Mouse (Mus musculus): Measurements from ENCODE around the gene Tmem151b. TPM values are rescaled to one million over a fixed set of nuclear protein-coding genes. Genes with fewer than 3 reads are reported as not detected.

Gene Tmem151b
- polyA plus RNA-seq, 1 experiment from 2014 or later = 1.4 TPM

DNA sequence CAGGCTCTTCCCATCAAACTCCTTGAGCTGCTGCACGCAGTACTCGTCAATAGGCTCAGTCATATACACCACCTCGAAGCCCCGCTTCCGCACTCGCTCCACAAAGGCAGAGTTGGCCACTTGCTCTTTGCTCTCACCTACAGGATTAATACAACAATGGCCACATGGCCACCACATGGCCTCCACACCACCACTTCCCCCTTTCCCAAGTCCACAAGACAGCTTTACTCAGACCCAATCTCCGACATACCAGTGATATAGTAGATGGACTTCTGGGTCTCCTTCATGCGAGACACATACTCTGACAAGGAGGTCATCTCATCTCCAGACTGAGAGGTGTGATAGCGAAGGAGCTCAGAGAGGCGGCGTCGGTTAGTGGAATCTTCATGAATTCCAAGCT lies 19.5 kb upstream of the Tmem151b start:
- Histone ChIP-seq H3K9ac (ENCODE audit: low read length) (no peak overlapping the region), H3K9me3 (ENCODE audit: control insufficient read depth, low read length) (no peaks in the 10 kb centered on the region), H3K4me3 (ENCODE audit: low read length) (no peak overlapping the region), H3K4me2 (ENCODE audit: low read depth, low read length) (no peak overlapping the region), H3K27me3 (ENCODE audit: control insufficient read depth, insufficient read depth, low read depth, low read length) (no peaks in the 10 kb centered on the region), H3K4me1 (replicated peaks; ENCODE audit: control insufficient read depth, insufficient read depth, low read length) (peaks cover 23% of the 10 kb centered on the region), H3K27ac (ENCODE audit: low read length) (no peak overlapping the region), H3K36me3 (ENCODE audit: control insufficient read depth, insufficient read depth, low read length) (peaks cover 63% of the 10 kb centered on the region)
- ATAC-seq (ENCODE audit: low read depth) = no peak
- WGBS = 82% methylated on average over 12 of the region's 12 CpGs

DNA sequence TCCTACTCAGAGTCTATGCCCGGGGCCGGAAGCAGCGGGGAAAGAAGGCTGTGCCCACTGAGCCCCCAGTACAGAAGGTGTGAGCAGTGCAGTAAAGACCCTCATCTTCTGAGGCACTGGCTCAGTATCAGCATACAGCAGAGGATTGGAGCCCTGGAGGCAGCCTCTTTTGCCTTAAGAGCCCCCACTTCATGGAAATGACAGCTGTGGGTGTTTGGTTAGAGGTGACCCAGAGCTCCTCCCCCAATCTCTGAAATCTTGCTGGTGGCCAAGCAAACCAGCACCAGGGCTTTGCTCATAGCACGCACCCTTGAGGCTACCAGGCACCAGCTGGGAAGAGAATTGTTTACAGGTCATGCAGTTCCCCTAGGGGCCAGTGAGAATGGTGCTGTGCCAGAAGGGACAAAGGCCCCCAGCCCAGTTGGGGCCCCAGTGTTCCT lies 17.7 kb upstream of the Tmem151b start:
- H3K9ac ChIP-seq (ENCODE audit: low read length) = no peak overlapping the region
- peaks cover 63% of the 10 kb centered on the region for H3K36me3 ChIP-seq (ENCODE audit: control insufficient read depth, insufficient read depth, low read length)
- no peak overlapping the region for H3K4me2 ChIP-seq (ENCODE audit: low read depth, low read length)
- H3K9me3 ChIP-seq (ENCODE audit: control insufficient read depth, low read length) = no peaks in the 10 kb centered on the region
- ATAC-seq (ENCODE audit: low read depth) = no peak
- no peak overlapping the region for H3K4me3 ChIP-seq (ENCODE audit: low read length)
- no peaks in the 10 kb centered on the region for H3K27me3 ChIP-seq (ENCODE audit: control insufficient read depth, insufficient read depth, low read depth, low read length)
- H3K27ac ChIP-seq (ENCODE audit: low read length) = no peak overlapping the region
- WGBS = 34% methylated on average over 4 of the region's 4 CpGs
- H3K4me1 ChIP-seq (replicated peaks; ENCODE audit: control insufficient read depth, insufficient read depth, low read length) = peaks cover 23% of the 10 kb centered on the region

GRCm38 (mm10) chr17:45566360-45567161 lies 17.1 kb upstream of the Tmem151b start:
- Histone ChIP-seq H3K4me1 (replicated peaks; ENCODE audit: control insufficient read depth, insufficient read depth, low read length) (peaks cover 21% of the 10 kb centered on the region), H3K9me3 (ENCODE audit: control insufficient read depth, low read length) (no peaks in the 10 kb centered on the region), H3K36me3 (ENCODE audit: control insufficient read depth, insufficient read depth, low read length) (peaks cover 61% of the 10 kb centered on the region), H3K27ac (ENCODE audit: low read length) (no peak overlapping the region), H3K4me3 (ENCODE audit: low read length) (no peak overlapping the region), H3K27me3 (ENCODE audit: control insufficient read depth, insufficient read depth, low read depth, low read length) (no peaks in the 10 kb centered on the region), H3K9ac (ENCODE audit: low read length) (no peak overlapping the region), H3K4me2 (ENCODE audit: low read depth, low read length) (no peak overlapping the region)
- 52% methylated on average over 18 of the region's 18 CpGs for WGBS
- ATAC-seq (ENCODE audit: low read depth) = no peak

DNA sequence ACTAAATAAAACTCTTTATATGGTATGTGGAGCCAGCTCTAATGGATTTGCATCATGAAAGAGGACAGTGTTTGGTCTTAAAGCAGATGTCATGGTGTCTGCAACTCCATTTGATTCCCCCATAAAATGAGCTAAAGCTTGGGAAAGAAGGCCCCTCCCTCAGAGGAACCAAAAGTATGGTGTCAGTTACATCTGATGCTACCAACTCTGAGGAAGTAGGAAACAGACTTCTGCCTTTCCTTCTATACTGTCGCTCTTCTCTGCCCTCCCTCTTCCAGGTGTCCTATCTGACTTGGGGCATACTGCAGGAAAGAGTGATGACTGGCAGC lies 16.5 kb upstream of the Tmem151b start:
- no peak overlapping the region for H3K9ac ChIP-seq (ENCODE audit: low read length)
- H3K4me2 ChIP-seq (ENCODE audit: low read depth, low read length) = no peak overlapping the region
- H3K27me3 ChIP-seq (ENCODE audit: control insufficient read depth, insufficient read depth, low read depth, low read length) = no peaks in the 10 kb centered on the region
- peaks cover 15% of the 10 kb centered on the region for H3K4me1 ChIP-seq (replicated peaks; ENCODE audit: control insufficient read depth, insufficient read depth, low read length)
- 72% methylated on average over 1 of the region's 1 CpGs for whole genome bisulfite sequencing
- H3K4me3 ChIP-seq (ENCODE audit: low read length) = no peak overlapping the region
- H3K36me3 ChIP-seq (ENCODE audit: control insufficient read depth, insufficient read depth, low read length) = peaks cover 55% of the 10 kb centered on the region
- no peak overlapping the region for H3K27ac ChIP-seq (ENCODE audit: low read length)
- no peaks in the 10 kb centered on the region for H3K9me3 ChIP-seq (ENCODE audit: control insufficient read depth, low read length)
- no peak for ATAC-seq (ENCODE audit: low read depth)

DNA sequence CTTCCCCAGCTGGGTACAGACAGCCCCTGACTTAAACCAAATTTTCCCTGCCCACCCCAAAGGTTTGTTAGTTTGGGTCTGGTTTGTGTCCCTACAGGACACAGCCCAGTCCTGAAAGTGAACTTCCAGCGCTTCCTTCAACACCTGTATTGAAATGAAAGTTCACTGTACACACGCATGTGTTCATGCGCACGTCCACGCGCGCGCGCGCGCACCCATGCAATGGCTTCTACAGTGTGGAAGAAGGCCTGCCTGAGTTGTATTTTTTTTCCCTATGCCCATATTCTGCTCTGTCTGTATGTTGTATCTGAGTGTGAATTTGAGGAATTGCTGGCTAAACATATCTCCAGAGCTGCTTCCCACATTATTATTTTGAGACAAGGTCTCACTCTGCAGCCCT lies 15.6 kb upstream of the Tmem151b start:
- Histone ChIP-seq H3K9ac (ENCODE audit: low read length) (peak overlapping the region; percentile 81), H3K27me3 (ENCODE audit: control insufficient read depth, insufficient read depth, low read depth, low read length) (no peaks in the 10 kb centered on the region), H3K9me3 (ENCODE audit: control insufficient read depth, low read length) (no peaks in the 10 kb centered on the region), H3K4me3 (ENCODE audit: low read length) (peak overlapping the region; percentile 65), H3K4me1 (replicated peaks; ENCODE audit: control insufficient read depth, insufficient read depth, low read length) (peaks cover 12% of the 10 kb centered on the region), H3K36me3 (ENCODE audit: control insufficient read depth, insufficient read depth, low read length) (peaks cover 47% of the 10 kb centered on the region), H3K27ac (ENCODE audit: low read length) (no peak overlapping the region), H3K4me2 (ENCODE audit: low read depth, low read length) (peak overlapping the region; percentile 79)
- ATAC-seq (ENCODE audit: low read depth) = no peak
- WGBS = 91% methylated on average over 11 of the region's 11 CpGs

DNA sequence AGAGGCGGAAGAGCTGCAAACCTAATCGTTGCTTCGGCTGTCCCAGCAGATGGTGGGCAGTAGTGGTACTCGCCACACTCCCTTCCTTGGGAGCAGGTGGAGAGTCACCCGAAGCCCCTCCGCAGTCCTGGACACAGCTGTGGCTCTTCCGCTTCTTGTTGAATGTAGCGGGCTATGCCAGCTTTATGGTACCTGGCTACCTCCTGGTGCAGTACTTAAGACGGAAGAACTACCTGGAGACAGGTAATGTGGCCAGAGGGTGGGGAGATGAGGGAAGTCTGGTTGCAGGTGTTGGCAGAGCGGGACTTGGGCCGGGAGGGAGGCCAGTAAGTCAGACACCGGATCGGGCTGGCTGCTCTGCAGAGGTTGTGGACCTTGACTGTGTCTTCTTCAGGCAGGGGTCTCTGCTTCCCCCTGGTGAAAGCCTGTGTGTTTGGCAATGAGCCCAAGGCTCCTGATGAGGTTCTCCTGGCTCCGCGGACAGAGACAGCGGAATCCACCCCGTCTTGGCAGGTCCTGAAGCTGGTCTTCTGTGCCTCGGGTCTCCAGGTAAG lies 15.1 kb upstream of the Tmem151b start:
- Histone ChIP-seq H3K9me3 (ENCODE audit: control insufficient read depth, low read length) (no peaks in the 10 kb centered on the region), H3K27ac (ENCODE audit: low read length) (peak overlapping the region; percentile 62; the same call in 1 of the 2 replicates), H3K4me2 (ENCODE audit: low read depth, low read length) (peak overlapping the region; percentile 79), H3K4me3 (ENCODE audit: low read length) (peak overlapping the region; percentile 65), H3K36me3 (ENCODE audit: control insufficient read depth, insufficient read depth, low read length) (peaks cover 42% of the 10 kb centered on the region), H3K9ac (ENCODE audit: low read length) (peak overlapping the region; percentile 81), H3K27me3 (ENCODE audit: control insufficient read depth, insufficient read depth, low read depth, low read length) (no peaks in the 10 kb centered on the region), H3K4me1 (replicated peaks; ENCODE audit: control insufficient read depth, insufficient read depth, low read length) (peaks cover 12% of the 10 kb centered on the region)
- WGBS = 7% methylated on average over 18 of the region's 18 CpGs
- ATAC-seq (ENCODE audit: low read depth) = no peak

DNA sequence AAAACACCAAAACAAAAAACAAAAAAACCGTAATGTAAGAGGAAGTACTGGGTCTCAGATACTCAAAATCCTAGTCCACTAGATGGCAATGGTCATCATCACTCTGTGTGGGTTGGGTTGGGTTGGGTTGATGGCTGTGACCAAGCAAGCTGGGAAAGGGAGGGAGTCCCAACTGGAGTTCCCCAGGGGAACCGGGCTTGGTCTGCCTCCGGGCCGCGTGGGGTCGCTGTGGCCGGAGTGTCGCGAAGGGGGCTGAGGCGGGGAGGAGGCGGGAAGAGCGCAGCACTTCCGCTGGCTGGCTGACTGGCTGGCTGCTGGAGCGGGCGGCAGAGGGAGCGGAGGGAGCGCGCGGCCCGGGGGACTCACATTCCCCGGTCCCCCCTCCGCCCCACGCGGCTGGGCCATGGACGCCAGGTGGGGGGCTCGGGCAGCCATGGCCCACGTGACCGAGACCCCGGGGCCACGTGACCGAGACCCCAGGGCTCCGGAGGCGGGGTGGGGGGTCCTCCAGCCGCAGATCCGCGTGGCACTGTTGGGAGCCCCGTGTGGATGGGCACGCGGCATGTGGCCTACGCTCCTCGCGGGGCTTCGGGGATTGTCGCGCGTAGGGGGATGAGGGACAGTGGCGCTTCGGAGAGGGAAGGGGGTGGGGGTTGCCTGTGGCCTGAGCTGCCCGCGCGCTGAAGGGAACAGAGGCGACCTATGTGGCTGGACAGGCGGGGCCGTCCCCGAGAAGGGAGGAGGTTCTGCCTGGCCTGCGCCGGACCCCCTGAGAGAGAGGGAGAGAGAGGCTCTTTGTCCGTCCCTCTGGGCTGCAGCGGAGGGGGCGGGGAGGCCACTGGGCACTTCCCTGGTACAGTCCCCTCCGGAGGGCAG lies 14.4 kb upstream of the Tmem151b start, which contains the start of gene Slc35b2:
Slc35b2 (plus strand) TSS at position 220 of the 876 bp plus-strand sequence.
- H3K4me1 ChIP-seq (replicated peaks; ENCODE audit: control insufficient read depth, insufficient read depth, low read length) = peaks cover 12% of the 10 kb centered on the region
- ATAC-seq (ENCODE audit: low read depth) = peak; percentile 92
- H3K27me3 ChIP-seq (ENCODE audit: control insufficient read depth, insufficient read depth, low read depth, low read length) = no peaks in the 10 kb centered on the region
- peak within 1 kb of the TSS; percentile 79 for H3K4me2 ChIP-seq (ENCODE audit: low read depth, low read length)
- H3K9ac ChIP-seq (ENCODE audit: low read length) = peak within 1 kb of the TSS; percentile 81
- H3K9me3 ChIP-seq (ENCODE audit: control insufficient read depth, low read length) = no peaks in the 10 kb centered on the region
- peak within 1 kb of the TSS; percentile 62 for H3K27ac ChIP-seq (ENCODE audit: low read length)
- H3K4me3 ChIP-seq (ENCODE audit: low read length) = peak within 1 kb of the TSS; percentile 65
- WGBS = 2% methylated on average over 60 of the region's 61 CpGs
- peaks cover 34% of the 10 kb centered on the region for H3K36me3 ChIP-seq (ENCODE audit: control insufficient read depth, insufficient read depth, low read length)

DNA sequence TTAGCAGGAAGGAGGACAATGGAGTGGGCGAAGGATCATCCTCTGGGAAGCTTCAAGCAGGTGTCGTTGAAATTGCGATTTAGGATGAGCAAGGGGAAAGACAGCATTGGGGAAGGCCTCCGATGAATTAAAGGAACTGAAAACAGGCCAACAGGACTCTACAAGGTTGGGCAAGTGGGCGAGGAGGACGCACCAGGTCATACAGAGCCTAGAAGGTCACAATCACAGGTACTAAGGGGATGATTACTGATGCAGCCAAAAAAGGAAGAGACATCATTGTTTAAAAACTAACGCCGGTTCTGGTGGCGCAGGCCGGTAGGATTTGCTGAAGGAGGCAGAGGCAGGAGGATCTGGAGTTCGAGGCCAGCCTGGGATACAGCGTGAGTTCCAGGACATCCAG lies 13.7 kb upstream of the Tmem151b start:
- ATAC-seq (ENCODE audit: low read depth) = no peak
- no peak overlapping the region for H3K9ac ChIP-seq (ENCODE audit: low read length)
- H3K4me2 ChIP-seq (ENCODE audit: low read depth, low read length) = no peak overlapping the region
- peaks cover 12% of the 10 kb centered on the region for H3K4me1 ChIP-seq (replicated peaks; ENCODE audit: control insufficient read depth, insufficient read depth, low read length)
- H3K4me3 ChIP-seq (ENCODE audit: low read length) = no peak overlapping the region
- WGBS = 69% methylated on average over 12 of the region's 12 CpGs
- no peak overlapping the region for H3K27ac ChIP-seq (ENCODE audit: low read length)
- peaks cover 28% of the 10 kb centered on the region for H3K36me3 ChIP-seq (ENCODE audit: control insufficient read depth, insufficient read depth, low read length)
- no peaks in the 10 kb centered on the region for H3K27me3 ChIP-seq (ENCODE audit: control insufficient read depth, insufficient read depth, low read depth, low read length)
- H3K9me3 ChIP-seq (ENCODE audit: control insufficient read depth, low read length) = no peaks in the 10 kb centered on the region
